Mouse (Mus musculus) left cerebral cortex, postnatal 25 days (tissue): ENCODE data around the gene Wdr66. TPM values are rescaled to one million over a fixed set of nuclear protein-coding genes. Genes with fewer than 3 reads are reported as not detected.

ENCODE experiments used
- DNase-seq, 2 experiments: peaks; one replicate each; pipeline ENCODE4 v3.0.0; 2022; ENCODE audit warnings: low spot score in 2 of 2, mixed read lengths in 1 of 2
- intact Hi-C: fragments of 180-260 bp; cut with DNase I; formaldehyde crosslinking; loops from one replicate; pipeline ENCODE4 v1.15.1; 2025
- total RNA-seq, 2 experiments: library from RNA; stranded (reverse); gene quantifications; 2 replicates each; pipeline ENCODE4 v1.2.3; 2021

Wdr66 gene
- total RNA-seq, 2 experiments from 2014 or later, result 3.6 to 4.7 TPM

DNA sequence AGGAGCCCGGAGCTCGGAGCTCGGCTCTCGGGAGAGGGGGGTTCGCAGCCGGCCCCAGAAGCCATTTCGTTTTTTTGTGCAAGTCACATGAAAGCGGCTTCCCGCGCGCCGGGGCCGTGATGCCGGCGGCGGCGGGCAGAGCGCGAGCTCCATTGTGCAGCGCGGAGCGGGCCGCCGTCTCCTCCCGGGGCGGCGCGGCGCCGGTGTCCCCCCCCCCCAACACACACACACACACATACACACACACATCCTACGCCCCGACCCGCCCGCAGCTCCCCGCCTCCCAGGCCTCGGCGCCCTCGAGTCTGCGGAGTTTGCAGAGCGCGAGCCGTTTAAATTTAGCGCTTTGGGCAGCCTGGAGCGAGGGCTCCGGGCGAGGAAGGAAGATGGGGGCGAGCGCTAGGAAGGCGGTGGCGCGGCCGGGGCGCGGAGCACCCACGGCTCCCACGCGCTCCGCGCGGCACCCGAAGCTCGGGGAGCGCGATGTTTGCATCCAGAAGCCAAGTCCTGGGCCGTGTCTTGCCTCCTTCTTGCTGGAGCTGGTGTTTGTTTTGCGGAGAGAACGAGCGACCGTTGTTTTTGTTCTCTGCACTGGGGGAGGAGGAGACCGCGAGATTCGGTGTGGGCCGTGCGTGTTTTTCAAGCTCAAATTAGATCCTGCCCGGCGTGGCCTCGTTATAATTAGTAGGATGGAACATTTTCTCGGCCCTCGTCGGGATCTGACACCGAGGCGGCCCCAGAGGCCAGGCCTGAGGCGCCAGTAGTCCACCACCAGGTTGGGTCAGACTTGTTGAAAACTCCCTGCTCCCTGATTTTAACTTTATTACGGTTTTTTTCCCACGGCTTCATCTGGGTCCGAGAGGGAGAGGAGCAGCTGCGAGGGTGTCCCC, 93.3 kb downstream of the Wdr66 start:
- intact Hi-C loops, result loop anchor here (1.0 kb wide), 2 partner anchors 19 to 88 kb away; no protein-coding TSS in a partner anchor
- peak; percentile 66 to 68 for DNase-seq

DNA sequence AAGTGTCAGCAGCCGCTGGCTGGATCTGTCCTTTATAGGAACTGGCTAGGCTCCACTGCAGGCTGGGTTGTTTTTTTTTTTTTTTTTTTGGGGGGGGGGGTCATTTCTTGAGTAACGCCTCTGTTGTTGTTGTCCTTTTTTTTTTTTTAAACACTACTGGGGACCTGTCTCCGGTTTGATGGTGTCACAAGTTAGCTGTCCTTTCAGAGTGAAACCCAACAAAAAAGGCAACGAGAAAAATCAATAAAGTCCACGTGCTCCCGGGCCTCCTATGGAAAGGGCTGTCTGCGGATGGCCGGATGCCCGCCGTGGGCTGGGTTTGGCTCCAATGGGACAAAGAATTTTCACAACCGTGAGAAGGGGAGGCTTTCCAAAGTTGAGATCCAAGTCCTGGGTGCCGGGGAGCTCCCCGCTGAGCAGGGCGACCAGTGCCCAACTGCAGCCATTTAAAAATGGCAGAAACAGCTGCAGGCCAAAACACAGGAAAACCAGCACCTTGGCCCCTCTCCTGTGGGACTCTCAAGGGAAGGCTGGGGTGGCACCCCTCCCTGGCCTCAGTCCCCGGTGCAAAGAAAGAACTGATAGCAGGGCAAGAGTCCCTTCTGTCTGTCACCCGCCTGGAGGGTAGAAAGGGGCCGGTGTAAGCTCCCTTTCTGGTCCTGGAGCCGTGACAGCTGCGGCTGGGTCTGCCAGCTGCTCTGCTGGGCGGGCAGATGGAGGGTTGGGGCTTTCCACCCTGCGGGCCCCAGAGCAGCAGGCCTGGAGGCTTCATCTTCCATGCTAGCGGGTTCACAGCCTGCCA, 94.2 kb downstream of the Wdr66 start:
- intact Hi-C loops, result no loop called here
- peak; percentile 44 to 80 for DNase-seq

DNA sequence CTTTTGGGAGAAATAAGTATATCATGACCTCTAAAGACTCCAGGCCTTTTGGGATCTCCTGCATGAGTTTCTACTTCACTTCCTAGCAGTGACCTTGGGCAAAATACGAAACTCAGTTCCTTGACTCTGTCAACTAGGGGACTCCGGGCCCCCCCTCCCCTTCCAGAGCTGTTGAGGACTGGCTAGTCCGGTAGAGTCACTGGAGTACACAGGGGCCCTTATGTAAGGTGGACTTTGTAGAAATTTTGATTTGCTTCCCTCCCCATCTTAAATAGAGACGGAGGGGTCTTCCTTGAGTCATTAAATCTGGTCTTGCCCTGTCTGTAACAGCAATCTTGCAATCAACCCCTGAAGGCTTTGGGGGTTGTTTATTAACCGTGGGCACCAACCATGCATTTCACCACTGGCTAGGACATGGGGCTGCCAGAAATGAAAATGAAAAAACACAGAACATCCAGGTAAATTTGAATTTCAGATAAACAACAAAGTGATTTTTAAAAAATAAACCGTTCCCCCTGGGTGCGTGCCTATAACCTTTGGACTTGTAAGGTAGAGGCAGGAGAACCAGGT, 94.9 kb downstream of the Wdr66 start:
- DNase-seq, result no peak
- intact Hi-C loops, result no loop called here

DNA sequence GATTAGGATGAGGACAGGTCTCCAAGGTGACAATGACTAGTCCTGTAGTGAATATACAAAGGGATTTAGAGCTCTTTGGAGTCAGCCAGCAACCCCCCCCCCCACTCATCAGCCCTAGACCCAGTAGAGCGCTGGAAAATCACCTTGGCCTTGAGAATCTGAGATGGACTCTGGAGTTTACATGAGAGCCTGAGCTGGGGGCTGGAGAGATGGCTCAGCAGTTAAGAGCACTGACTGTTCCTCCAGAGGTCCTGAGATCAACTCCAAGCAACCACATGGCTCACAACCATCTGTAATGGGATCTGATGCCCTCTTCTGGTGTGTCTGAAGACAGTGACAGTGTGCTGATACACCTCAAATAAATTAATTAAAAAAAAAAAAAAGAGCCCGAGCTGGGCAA, 96.1 kb downstream of the Wdr66 start:
- no peak for DNase-seq
- intact Hi-C loops, result no loop called here

DNA sequence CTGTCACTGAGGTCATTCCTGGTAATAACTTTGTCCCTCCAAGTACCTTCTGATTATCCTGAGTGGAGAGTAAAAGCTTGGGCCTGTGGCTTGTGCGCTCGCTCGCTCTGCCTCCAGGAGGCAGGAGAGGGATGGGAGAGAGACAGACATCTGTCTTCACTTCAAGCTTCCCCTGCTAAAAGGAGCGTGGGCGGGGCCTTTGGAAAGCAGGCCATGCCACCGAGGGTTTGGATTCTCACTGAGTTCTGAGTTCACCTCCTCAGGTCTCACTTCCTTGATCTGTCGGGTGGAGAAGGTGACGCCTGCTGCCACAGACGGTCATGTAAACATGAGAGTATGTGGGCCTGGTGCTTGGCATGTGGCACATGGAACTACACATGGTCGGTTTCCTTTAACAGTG, 98.5 kb downstream of the Wdr66 start:
- intact Hi-C loops, result no loop called here
- DNase-seq, result no peak

DNA sequence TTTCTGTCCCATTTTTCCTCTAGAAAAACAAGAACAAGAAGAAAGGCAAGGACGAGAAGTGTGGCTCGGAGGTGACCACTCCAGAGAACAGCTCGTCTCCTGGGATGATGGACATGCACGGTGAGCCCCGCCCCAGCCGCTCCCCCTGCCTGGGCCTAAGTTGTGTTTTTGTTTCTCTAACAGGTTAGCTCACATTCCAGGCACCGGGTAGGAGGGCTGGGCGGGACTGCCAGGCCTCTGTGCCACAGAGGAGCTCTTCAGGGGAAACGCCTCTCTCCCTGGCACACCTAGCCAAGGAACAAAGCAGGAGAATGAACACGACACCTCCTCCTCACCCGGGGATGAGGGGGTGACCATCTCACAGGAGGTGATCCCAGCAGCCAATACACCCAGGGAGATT, 104.0 kb downstream of the Wdr66 start:
- DNase-seq, result no peak
- intact Hi-C loops, result no loop called here

DNA sequence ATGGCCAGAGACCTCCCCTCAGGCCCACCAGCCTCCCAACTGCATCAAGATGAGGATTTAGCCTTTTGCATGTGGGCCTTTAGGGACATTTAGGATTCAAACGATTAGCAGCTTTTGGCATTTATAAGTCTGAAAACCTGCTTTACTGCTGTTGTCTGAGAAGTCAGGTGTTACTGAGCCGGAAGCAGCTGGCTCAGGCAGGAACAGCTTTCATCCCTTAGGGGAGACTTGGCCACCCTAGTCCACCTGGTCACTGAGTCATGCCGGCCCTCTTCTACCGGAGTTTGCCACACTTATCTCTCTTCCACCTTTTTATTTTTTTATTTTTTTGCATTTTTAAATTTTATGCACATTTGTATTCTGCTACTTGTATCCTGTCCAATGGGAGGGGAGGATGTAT, 105.4 kb downstream of the Wdr66 start:
- intact Hi-C loops, result no loop called here
- no peak for DNase-seq

DNA sequence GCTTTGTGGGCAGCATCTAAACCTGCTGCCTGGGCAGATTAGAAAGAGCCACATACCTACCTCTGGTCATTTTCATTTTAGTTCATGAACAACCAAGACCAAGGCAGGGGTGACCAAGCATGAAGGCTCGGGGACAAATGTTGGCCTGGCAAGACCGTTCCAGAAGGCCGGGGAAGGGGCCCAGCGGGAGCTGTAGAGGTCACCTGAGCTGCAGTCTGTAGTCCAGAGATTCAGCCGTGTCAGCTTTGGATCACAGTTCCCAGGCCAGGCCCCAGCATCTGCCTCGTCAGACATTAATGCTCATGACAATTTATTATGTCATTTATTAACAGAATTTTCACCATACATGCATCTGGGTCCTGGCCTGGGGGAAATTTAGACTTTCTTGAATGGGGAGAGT, 107.5 kb downstream of the Wdr66 start:
- intact Hi-C loops, result no loop called here
- DNase-seq, result no peak

DNA sequence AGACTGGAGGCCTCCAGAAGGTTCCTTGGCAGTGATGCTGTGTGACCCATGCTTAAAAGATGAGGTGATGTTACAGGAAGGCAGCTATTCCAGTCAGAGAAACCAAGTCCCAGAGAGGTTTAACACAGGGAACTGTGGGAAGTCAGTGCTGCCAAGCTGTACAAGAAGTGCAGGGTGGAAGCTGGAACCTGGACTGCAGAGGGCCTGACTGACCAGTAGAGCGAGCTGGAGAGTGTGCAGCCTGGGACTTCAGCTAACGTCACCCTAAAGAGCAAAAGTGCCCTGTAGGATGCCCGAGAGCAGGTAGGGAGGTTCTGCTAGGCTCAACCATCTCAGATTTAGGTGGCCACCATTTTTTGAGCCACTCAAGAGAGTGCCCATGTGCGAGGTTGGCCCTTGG, 111.0 kb downstream of the Wdr66 start:
- intact Hi-C loops, result no loop called here

DNA sequence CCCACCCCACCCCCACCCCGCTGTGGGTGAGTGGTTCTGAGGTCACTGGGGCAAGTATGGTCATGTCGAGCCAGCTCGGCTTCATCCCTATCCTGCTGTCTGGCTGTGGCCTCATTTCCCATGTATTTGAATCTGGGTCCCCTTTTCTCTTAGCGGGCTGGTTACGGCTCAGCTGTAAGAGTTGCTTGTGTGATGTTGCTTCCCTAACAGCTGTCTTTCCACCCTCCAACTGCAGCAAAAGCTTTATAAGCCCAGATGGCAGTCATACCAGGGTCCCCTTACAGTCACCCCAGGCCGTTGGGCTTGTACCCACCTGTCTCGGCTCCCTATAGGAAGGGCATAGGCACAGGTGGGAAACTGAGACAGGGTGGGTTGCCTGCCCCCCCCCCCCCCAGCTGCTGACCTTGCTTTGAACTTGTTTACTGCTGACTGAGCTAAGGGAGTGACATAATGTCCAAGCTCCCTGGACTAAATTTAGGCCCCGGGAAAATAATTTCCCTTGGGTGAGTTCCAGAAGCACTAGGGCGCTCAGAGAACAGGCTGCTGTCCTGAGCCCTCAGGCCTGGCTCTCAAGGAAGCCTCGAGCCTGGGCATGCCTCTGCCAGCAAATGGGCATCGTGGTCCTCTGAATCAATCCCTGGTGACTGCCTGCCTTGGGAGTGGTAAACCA, 112.5 kb downstream of the Wdr66 start:
- intact Hi-C loops, result no loop called here
- no peak for DNase-seq

More for the DNA sequence above, 111.0 kb downstream of the Wdr66 start:
- no peak for DNase-seq

DNA sequence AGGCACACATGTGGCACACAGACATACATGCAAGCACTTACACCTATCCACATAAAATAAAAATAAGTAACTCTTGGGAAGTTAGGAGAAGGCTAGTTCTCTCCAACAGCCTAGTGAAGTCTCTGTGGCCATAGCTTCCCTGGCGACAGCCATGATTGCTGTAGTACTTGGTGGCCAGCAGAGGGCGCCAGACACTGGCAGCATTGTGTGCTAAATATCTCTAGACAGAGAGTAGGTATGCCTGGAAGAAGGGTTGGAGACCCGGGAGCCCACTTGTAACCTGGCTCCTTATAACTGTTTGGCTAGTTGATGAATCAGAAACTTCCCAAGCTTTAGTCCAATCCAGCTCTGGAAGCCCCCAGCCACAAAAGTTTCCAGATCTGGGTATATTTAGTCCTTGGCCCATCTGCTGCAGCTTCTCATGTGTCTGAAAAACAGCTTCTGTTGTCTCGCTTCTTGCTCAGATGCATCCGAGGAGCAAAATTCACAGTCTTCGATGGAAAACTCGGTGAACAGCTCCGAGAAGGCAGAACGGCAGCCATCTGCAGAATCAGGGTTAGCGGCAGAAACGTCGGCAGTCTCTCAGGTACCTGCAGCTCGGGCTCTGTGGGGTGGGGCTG, 117.1 kb downstream of the Wdr66 start:
- intact Hi-C loops, result loop anchor here (2.0 to 5.0 kb wide), 2 partner anchors 68 to 117 kb away; partner anchors contain the start of gene Wdr66
- peak; percentile 51 to 66 for DNase-seq

DNA sequence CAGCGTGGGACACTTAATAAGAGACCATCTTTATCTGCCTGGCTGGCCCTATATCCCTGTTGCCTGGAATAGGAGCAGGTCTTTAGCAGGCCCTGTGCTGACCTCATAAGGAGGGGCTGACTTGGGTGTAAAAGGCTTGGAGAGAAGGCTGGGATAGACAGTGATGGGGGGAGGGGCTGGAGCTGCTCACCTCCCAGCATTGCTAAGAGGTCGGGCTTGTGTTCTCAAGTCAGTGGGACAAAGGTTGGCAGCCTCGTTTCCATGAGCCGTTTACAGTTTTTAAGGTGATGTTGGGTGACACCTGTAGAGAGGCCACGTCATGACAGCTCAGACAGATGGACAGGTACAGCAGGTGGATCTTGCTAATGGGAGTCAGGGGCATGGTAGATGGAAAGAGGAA, 118.1 kb downstream of the Wdr66 start:
- intact Hi-C loops, result no loop called here
- no peak for DNase-seq

DNA sequence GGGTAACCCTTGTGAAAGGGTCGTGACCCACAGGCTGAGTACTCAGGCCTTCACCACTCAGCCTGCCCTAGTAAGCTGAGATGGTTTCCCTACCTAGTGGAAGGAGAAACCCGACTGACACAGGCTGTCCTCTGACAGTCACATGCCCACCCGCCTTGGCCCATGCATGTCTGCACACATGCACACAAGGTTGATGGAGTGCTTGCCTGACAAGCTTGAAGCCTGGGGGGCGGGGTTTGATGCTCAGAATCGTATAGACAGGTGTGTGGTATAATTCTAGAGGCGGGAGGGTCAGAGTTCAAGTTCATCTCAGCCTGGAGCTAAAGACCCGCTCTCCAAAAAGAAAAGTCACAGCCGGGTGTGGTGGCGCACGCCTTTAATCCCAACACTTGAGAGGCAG, 123.4 kb downstream of the Wdr66 start:
- DNase-seq, result no peak
- intact Hi-C loops, result loop anchor here (5.0 kb wide), 1 partner anchor 127 kb away; no protein-coding TSS in a partner anchor

DNA sequence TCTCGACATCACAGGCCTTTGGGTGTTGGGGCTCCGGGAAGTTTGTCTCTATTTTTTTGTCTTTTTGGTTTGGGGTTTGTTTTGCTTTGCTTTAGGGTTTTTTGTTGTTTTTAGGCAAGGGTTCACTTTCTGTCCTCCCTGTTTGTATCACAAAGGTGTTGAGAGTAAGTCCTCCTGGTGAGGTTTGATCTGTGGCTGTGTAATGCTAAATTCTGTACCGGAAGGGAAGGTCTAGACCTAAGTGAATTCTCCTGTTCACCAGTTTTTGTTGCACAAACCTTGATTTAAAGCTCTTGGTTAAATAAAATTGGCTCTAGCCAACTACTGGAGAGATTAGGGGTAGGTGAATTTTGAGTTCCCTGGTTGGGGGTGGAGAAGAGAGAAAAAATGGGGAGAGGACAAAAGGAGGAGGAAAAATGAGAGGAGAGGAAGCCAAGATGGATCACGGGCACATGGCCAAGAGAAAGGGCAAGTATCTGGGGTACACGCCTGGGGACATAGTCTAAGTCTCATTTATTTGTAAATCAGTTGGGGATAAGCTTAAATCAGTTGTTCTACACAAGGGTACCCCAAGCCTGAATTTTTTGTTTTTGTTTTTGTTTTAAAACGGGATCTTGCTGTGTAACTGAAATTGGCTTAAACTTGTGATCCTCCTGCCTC, 124.0 kb downstream of the Wdr66 start:
- intact Hi-C loops, result loop anchor here (2.0 to 5.0 kb wide), 2 partner anchors 61 to 126 kb away; no protein-coding TSS in a partner anchor
- DNase-seq, result no peak

DNA sequence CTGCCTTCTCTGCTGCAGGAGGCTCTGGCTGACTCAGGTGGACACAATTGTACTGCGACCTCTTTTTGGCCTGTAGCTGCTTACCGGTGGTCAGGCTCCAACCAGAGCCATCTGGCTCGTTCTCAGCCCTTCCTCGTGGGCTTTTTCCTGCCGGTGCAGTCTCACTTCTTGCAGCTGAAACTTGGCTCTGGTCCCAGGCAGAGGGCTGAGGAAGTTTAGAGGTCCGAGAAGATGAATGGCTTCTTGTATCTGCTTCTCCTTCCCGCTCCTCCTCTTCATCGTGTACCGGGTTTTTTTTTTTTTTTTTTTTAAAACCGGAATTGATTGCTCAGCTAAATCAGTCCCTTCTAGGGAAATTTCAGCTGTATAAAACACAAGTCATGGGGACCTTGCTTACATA, 124.7 kb downstream of the Wdr66 start:
- peak; percentile 72 to 74 for DNase-seq
- intact Hi-C loops, result loop anchor here (2.0 to 5.0 kb wide), 2 partner anchors 60 to 126 kb away; no protein-coding TSS in a partner anchor
